Comparison of ENCODE assay signal across 14 mouse cellular contexts in the genomic region with DNA sequence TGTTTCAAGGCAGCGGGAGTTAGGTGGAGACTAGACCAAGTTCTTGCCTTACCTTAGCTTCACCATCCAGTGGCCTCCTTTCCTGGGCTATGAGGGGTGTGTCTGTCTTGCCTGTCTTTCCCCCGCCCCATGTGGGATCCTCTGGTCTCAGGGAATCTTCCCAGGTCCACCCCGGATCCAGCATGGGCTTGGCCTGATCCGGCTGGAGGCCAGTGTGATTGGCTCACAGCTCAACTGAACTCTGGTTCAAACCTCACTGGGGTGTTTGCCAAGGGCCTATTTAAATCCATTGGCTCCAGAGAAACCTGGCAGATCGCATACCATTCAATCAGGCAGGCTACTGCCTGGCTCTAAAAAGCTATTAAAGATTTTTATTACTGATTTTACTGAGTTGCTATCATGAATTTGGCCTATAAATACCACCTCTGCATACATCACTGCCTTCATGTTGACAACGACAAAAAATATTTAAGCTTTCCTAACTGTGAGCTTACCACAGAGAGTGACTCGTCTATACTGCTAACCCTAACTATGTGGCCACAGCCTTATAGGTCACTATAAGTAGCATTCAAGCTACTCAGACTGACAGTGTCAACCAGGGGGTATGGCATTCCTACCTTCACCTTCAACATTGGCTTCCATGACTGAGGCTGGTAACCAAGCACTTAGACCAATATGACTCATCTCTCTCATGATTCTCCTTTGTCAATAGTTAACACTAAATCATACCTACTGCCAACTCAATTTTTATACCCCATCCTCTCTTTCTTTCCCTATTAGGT. TPM values are rescaled to one million over a fixed set of nuclear protein-coding genes. Genes with fewer than 3 reads are reported as not detected.
DNase-seq lines count a peak whose midpoint lies in the region; ATAC-seq and TF ChIP-seq lines count a peak whose summit lies in the region.
"Had no signal": no experiment of that assay in that cellular context is flagged by ENCODE, and none has a peak within 500 bp of the region (broad histone marks: within the 10 kb centered on the region; RNA-seq: fewer than 3 reads in every experiment).

No protein-coding gene starts in this region.

- DNase-seq in adrenal gland, postnatal 14 days, result peak; percentile 11
- DNase-seq in adrenal gland, postnatal 36 days, result no peak
- DNase-seq in hindbrain, embryonic 10.5 days (ENCODE audit: low spot score), result no peak
- DNase-seq in hindbrain, postnatal 0 days (ENCODE audit: low spot score), result no peak
- DNase-seq in ZHBTc4 (ENCODE audit: low read depth, low spot score), result peak; percentile 57
- peak; percentile 17 to 42 for DNase-seq in heart, postnatal 14 days
- no peak for DNase-seq in left cerebral cortex, adult 18-20 months (ENCODE audit: low spot score in 2 of 2)
- no peak for DNase-seq in ovary, postnatal 36 days (ENCODE audit: low spot score)
- DNase-seq: adrenal gland, postnatal 25 days; layer of hippocampus, postnatal 36 days; liver, embryonic 13.5 days; spleen, adult 18-20 months had no signal

- no peaks in the 10 kb centered on the region for H3K9me3 ChIP-seq in hindbrain, embryonic 10.5 days
- no peaks in the 10 kb centered on the region for H3K9me3 ChIP-seq in hindbrain, postnatal 0 days (ENCODE audit: low read length)
- H3K9me3 ChIP-seq: heart, embryonic 13.5 days; liver, embryonic 13.5 days had no signal

- no peak overlapping the region for H3K9ac ChIP-seq in hindbrain, postnatal 0 days (replicated peaks; ENCODE audit: low read length)
- H3K9ac ChIP-seq: heart, embryonic 13.5 days; liver, embryonic 13.5 days had no signal

- H3K27ac ChIP-seq in hindbrain, embryonic 10.5 days, result peak overlapping the region; percentile 56; the same call in 1 of the 2 replicates
- H3K27ac ChIP-seq in hindbrain, postnatal 0 days, result no peak overlapping the region
- H3K27ac ChIP-seq: liver, embryonic 13.5 days had no signal

- 85% methylated on average over 7 of the region's 7 CpGs for WGBS in hindbrain, embryonic 10.5 days
- 76% methylated on average over 7 of the region's 7 CpGs for WGBS in hindbrain, postnatal 0 days

- H3K4me3 ChIP-seq in hindbrain, embryonic 10.5 days, result no peak overlapping the region
- H3K4me3 ChIP-seq in hindbrain, postnatal 0 days (ENCODE audit: low read length), result no peak overlapping the region
- H3K4me3 ChIP-seq: heart, embryonic 13.5 days; liver, embryonic 13.5 days had no signal

- TF ChIP-seq CTCF in hindbrain, postnatal 0 days (IDR thresholded peaks at IDR 0.05; ENCODE audit: low read depth), result no peak

- no peak for ATAC-seq in hindbrain, postnatal 0 days
- ATAC-seq: inflammation-experienced regulatory T-cells, adult 6 months had no signal

- H3K36me3 ChIP-seq in hindbrain, embryonic 10.5 days, result no peaks in the 10 kb centered on the region
- no peaks in the 10 kb centered on the region for H3K36me3 ChIP-seq in hindbrain, postnatal 0 days (ENCODE audit: insufficient read depth, low read length)
- H3K36me3 ChIP-seq: heart, embryonic 13.5 days; liver, embryonic 13.5 days had no signal

- no peaks in the 10 kb centered on the region for H3K27me3 ChIP-seq in hindbrain, embryonic 10.5 days (ENCODE audit: insufficient read depth, poor library complexity, severe bottlenecking)
- no peaks in the 10 kb centered on the region for H3K27me3 ChIP-seq in hindbrain, postnatal 0 days (ENCODE audit: insufficient read depth, low read length)
- H3K27me3 ChIP-seq: heart, embryonic 13.5 days; liver, embryonic 13.5 days had no signal

- H3K4me1 ChIP-seq in hindbrain, embryonic 10.5 days (replicated peaks), result peaks cover 46% of the 10 kb centered on the region
- H3K4me1 ChIP-seq in hindbrain, postnatal 0 days (ENCODE audit: insufficient read depth, low read length), result peaks cover 11% of the 10 kb centered on the region; the same call in 1 of the 2 replicates

- H3K4me2 ChIP-seq in hindbrain, postnatal 0 days (ENCODE audit: low read depth, low read length), result no peak overlapping the region
- H3K4me2 ChIP-seq: heart, embryonic 13.5 days; liver, embryonic 13.5 days had no signal

- intact Hi-C loops in heart, postnatal 14 days (cut with DNase I), result no loop called here

RNA-seq across cellular contexts. Expression of gene Slc25a13, which starts 56.1 kb away (rescaled TPM):
- total RNA-seq in adrenal gland, postnatal 14 days (2021), result 16.7 and 32.3 TPM in 2 replicates
- 10 to 100 TPM; 11.1 to 17.3 TPM for total RNA-seq in adrenal gland, postnatal 36 days (2021)
- polyA plus RNA-seq in hindbrain, embryonic 10.5 days (2016; fragmentation: Nextera tagmentation; extraction: Ambion mirVana), result 29.7 and 44.8 TPM in 2 replicates
- total RNA-seq in hindbrain, postnatal 0 days (2014; rRNA removed), result 2.5 and 3.4 TPM in 2 replicates
- 3.5 and 4.4 TPM in 2 replicates for polyA plus RNA-seq in hindbrain, postnatal 0 days (2015; fragmentation: Nextera tagmentation; extraction: Ambion mirVana)
- total RNA-seq in heart, postnatal 14 days (2021), result 100 to 1,000 TPM in 1 of 2 experiments, 10 to 100 TPM in 1; 96.6 to 108 TPM
- total RNA-seq in left cerebral cortex, adult 18-20 months (2021), result 1 to 10 TPM; 2.2 to 2.9 TPM

Comparison
In these comparisons a context has a peak if more than half of its experiments do, and no peak if none do; other contexts are left out.
1. DNase-seq: peak in adrenal gland, postnatal 14 days (single experiment), ZHBTc4 (single experiment) and heart, postnatal 14 days (2 of 2); none in adrenal gland, postnatal 36 days (0 of 2), hindbrain, embryonic 10.5 days (single experiment), hindbrain, postnatal 0 days (single experiment), left cerebral cortex, adult 18-20 months (0 of 2) and ovary, postnatal 36 days (single experiment).